Mouse (Mus musculus): Measurements from ENCODE around the gene Angptl3. TPM values are rescaled to one million over a fixed set of nuclear protein-coding genes. Genes with fewer than 3 reads are reported as not detected.

The Angptl3 gene
- polyA plus RNA-seq (2021; fragmentation: Nextera tagmentation), result 0.26 and 0.41 TPM in 2 replicates
- long read RNA-seq, experiment 1, partial matches to known transcripts, result 1 of 1 reads
- long read RNA-seq, experiment 1, other reads (novel, unspliced or antisense), result 0 of 1 reads
- long read RNA-seq, experiment 2, partial matches to known transcripts, result 1 of 1 reads
- long read RNA-seq, experiment 2, other reads (novel, unspliced or antisense), result 0 of 1 reads

DNA sequence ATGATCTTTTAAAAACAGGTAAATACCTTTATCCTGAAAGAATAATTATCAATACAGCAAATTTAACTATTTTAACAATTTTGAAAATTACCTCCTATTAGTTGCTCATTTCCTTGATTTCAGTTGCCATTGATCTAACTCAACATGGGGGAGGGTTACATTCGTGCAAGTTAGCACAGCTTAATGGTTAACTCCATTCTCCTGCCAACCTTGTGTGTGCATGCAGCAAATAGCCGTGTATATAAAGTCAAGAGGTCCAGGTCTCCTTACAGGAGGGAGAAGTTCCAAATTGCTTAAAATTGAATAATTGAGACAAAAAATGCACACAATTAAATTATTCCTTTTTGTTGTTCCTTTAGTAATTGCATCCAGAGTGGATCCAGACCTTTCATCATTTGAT is at the start of gene Angptl3:
Gene Angptl3, plus strand, starts transcription at position 269 of the 400 bp plus-strand sequence.

Other genes with a start within 250 kb of the Angptl3 start
- 0.20 and 0.33 TPM in 2 replicates for gene Kank4, start 213.4 kb upstream of the Angptl3 start, polyA plus RNA-seq (2021; fragmentation: Nextera tagmentation)
- not detected in 2 replicates for gene I0C0044D17Rik, start 207.1 kb upstream of the Angptl3 start, polyA plus RNA-seq (2021; fragmentation: Nextera tagmentation)
- gene Usp1, start 107.1 kb upstream of the Angptl3 start, polyA plus RNA-seq (2021; fragmentation: Nextera tagmentation), result 13.9 and 14.2 TPM in 2 replicates
- gene Dock7, start 90.0 kb downstream of the Angptl3 start, polyA plus RNA-seq (2021; fragmentation: Nextera tagmentation), result 5.0 and 5.6 TPM in 2 replicates
- gene Atg4c, start 163.0 kb downstream of the Angptl3 start, polyA plus RNA-seq (2021; fragmentation: Nextera tagmentation), result 23.3 and 23.4 TPM in 2 replicates